18 mouse cellular contexts compared by ENCODE assay signal in the genomic region with DNA sequence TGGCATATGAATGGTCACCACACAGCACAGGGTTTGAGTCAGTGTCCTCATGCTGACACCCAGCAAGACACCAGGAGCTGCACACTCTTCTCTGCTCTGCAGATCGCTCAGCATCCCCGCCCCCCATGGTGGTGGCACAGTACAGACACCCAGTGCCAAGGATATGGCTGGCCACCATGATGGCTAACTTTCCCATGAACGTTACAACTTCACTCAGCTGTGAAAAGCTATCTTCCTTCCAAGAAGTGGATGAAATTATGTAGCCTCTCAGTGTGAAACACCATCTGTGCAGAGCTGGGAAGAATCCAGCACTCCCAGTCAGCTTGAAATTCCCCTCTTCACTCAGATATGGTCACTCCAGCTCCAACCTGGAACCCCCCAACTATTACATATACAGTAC. TPM values are rescaled to one million over a fixed set of nuclear protein-coding genes. Genes with fewer than 3 reads are reported as not detected.
DNase-seq lines count a peak whose midpoint lies in the region; TF ChIP-seq lines count a peak whose summit lies in the region.
"Had no signal": no experiment of that assay in that cellular context is flagged by ENCODE, and none has a peak within 500 bp of the region (broad histone marks: within the 10 kb centered on the region; RNA-seq: fewer than 3 reads in every experiment).

No protein-coding gene starts in this region.

- H3K27ac ChIP-seq in gastrocnemius, adult 2 months, result no peak overlapping the region
- H3K27ac ChIP-seq: embryonic facial prominence, embryonic 15.5 days; hindbrain, embryonic 14.5 days; lung, embryonic 15.5 days; midbrain, embryonic 15.5 days; neural tube, embryonic 12.5 days; stomach, embryonic 15.5 days had no signal

- intact Hi-C loops in gastrocnemius, adult 2 months (cut with DNase I), result no loop called here

- TF ChIP-seq CTCF in gastrocnemius, adult 2 months (IDR thresholded peaks at IDR 0.05), result no peak

- H3K4me3 ChIP-seq in gastrocnemius, adult 2 months, result no peak overlapping the region
- H3K4me3 ChIP-seq: embryonic facial prominence, embryonic 15.5 days; lung, embryonic 15.5 days; midbrain, embryonic 15.5 days; neural tube, embryonic 12.5 days; stomach, embryonic 15.5 days had no signal

- peak; percentile 12 for DNase-seq in gastrocnemius, postnatal 10 days
- no peak for DNase-seq in gastrocnemius, adult 2 months
- peak; percentile 31 for DNase-seq in adipocyte (ENCODE audit: low spot score)
- peak; percentile 92 for DNase-seq in cerebellum, adult 9-10 months
- DNase-seq in right cerebral cortex, adult 18-20 months, result peak; percentile 65
- no peak for DNase-seq in thymus, postnatal 10 days (ENCODE audit: low spot score in 2 of 2)
- no peak for DNase-seq in B cell, adult 2 months
- no peak for DNase-seq in kidney, adult 9 months
- DNase-seq: heart, adult 18-20 months; kidney, adult 11 months; thymus, postnatal 14 days had no signal

RNA-seq across cellular contexts. Expression of gene Zfyve28, which starts 14.0 kb away (rescaled TPM):
- 1 to 10 TPM; 1.1 to 1.5 TPM for total RNA-seq in gastrocnemius, postnatal 10 days (2021)
- under 1 TPM; 0.36 to 0.64 TPM for total RNA-seq in gastrocnemius, adult 2 months (2021)

RNA-seq across cellular contexts. Expression of gene Cfap99, which starts 14.1 kb away (rescaled TPM):
- under 1 TPM in 1 of 2 experiments, not detected in 1; 0.12 TPM for total RNA-seq in gastrocnemius, postnatal 10 days (2021)
- not detected for total RNA-seq in gastrocnemius, adult 2 months (2021)
- total RNA-seq: heart, adult 18-20 months; megakaryocyte progenitor cell, adult 5-6 weeks had no signal

Comparison
In these comparisons a context has a peak if more than half of its experiments do, and no peak if none do; other contexts are left out.
1. DNase-seq: peak in gastrocnemius, postnatal 10 days (single experiment), adipocyte (single experiment), cerebellum, adult 9-10 months (single experiment) and right cerebral cortex, adult 18-20 months (single experiment); none in gastrocnemius, adult 2 months (single experiment), thymus, postnatal 10 days (0 of 2), B cell, adult 2 months (0 of 2) and kidney, adult 9 months (single experiment).